Mouse (Mus musculus): ENCODE results near the gene Pla2g7. TPM values are rescaled to one million over a fixed set of nuclear protein-coding genes. Genes with fewer than 3 reads are reported as not detected.
A peak's percentile ranks its signal among the peaks of the same experiment; 100 is the strongest.

Pla2g7 gene
- total RNA-seq, 4 experiments from 2014 or later = 15.0 to 22.2 (median 17.6) TPM

DNA sequence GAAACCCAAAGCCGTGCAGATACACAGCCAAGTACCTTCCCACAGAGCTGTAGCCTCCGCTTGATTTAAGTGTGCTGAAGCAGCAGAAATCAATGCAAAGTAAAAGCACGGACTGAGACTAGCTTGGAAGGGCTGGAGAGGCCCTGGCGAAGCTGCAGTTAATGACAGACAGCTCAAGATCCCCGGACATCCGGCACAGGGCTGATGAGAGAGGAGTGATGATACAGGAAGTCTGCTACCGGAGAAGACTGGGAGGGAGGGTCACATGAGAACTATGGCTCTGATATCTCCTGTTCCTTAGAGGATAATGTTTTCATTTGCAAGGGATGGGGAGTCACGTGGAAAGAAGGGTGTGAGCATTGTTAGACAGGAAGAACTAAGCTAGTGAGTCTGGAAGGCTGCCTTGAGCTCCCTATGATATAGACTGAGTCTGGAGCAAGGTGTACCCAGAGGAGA, 13.1 kb downstream of the Pla2g7 start:
- DNase-seq = no peak

DNA sequence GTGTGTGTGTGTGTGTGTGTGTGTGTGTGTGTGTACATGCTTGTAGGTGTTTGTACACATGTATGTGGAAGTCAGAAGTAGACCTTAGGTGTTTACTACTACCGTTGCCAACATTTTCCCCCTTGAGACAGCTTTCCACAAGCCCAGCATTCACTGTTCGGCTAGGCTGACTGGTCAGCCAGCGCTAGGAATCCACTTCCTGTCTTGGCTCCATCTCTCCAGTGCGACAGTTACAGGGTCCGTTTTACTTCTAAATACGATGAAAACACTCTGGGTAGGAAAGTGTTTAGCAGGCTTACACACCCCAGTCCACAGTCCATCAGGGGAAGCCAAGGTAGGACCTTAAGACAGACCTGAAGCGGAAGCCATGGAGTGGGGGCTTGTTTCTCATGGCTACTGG, 16.9 kb downstream of the Pla2g7 start:
- no peak for DNase-seq

DNA sequence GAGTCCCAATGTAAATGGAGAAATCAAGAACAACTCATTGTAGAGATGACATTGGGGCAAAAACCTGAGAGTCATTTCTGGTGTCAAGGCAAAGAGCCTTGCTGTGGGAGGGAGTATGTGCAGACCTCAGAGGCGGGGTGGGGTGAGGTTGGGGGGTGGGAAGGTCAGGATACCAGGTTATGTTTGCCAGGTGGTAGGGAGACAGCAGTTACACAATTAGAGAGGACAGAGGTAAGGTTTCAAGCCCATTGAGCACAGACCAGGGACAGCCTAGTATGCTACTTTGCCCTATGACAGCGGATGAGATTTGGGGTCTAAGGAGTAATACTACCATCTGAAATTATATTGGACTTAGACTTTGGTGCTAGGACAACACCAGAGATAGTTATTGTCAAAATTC, 19.4 kb downstream of the Pla2g7 start:
- no peak for DNase-seq

DNA sequence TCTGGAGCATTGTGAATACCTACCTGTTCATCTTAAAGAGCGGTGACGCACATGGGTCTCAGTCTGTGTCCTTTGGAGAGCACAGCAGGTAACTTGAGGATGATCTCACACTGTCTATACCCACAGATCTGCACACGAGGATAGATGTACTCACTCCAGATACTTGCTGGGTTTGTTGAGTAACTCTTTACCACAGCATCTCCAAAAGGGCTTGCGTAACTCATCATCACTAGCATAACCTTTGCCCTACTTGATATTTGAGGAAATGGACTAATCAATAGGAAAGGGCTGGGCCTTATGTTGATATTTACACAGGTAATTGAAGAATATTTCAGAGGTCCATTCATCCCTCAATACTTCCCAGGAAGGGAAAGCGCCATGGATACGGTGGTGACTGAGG, 21.9 kb downstream of the Pla2g7 start:
- no peak for DNase-seq

DNA sequence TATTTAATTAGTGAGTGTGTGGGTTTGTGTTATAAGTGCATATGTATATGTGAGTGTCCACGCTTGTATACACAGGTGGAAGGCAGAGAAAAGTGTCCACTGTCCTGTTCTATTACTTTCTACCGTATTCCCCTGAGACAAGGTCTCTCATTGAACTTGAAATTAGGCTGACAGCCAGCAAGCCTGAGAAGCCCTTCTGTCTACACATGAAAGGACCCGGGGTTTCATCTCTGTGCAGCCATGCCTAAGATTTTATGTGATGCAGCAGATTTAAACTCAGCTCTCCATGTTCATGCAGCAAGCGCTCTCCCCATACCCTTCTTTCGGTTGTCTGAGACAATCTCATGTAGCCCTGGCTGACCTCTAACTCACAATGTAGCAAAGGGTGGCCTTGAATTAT, 22.6 kb downstream of the Pla2g7 start:
- DNase-seq = no peak

DNA sequence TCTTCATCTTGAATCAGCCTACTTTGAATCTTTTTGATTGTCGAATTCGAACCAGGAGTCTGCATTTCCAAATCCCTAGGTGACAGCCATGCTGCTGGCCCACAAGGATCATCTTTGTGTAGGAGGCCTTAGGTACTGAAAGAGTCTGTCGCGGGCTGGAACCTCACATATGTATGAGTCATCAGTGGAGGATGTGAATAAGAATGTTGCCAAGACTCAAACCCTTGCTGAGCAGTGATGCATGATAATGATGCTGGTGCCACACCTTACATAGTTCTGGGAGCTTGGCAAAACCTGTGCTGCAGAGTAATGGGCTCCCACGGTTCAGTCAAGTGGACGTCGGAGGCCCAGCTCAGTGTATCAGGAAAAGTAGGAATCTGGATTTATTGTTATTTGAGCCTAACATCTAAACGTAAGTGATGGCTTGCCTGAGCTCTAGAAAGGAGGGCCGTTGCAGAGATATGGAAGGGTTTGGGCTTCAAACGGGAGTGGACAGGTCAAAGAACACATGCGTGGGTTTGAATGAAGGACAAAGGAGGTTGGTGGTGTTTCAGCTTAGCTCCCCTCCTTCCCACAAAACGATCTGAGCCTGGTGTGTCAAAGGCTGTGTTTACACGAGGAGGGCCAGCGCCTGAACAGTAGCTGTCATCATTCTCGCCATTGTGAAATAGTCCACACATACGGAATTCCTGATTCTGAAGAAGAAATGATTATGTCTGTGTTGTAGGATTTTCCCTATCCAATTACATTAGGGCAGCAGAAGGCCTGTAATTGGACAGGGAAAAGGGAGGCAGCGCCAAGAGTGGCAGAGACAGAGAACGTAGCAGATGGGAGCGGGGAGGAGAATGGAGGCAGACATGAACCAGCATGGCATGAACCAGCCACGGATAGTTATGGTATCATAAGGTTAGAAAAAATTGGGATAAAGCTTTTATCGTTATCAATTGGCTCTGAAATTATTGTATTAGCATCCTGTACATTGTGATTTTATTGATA, 24.7 kb downstream of the Pla2g7 start:
- DNase-seq = no peak

DNA sequence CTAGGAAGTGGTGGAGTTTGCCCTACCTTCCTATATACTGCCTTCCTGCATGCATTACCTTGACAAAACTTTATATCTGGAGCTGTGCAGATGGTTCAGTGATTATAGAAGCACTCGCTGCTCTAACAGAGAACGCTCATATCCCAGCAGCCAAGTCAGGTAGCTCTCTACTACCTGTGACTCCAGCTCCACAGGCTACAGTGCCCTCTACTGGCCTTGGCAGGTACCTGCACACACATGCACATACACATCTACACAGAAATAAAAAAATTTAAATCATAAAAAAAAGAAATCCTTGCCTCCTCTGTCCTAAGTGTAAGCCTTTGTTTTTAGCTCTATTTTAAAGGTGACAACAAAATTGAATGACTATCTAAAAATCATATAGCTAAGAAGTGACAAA, 29.8 kb downstream of the Pla2g7 start:
- DNase-seq = no peak

DNA sequence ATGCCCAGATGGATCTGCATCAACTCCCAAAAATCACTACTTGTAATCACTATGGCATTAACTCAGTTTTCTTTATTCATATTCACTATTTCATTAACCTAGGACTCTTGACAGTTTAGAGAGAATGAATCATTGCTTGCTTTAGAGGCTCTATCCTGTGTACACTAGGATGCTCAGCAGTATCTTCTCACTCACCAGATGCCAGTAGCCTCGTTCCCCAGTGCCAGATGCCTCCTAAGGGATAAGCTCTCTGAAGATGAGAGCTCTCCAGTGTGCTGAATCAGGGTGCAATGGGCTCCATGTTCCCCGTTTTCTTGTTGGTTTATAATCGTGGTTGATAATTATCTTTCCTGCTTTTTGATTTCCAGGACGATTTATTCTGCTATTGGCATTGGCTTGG, 30.8 kb downstream of the Pla2g7 start:
- DNase-seq = no peak

DNA sequence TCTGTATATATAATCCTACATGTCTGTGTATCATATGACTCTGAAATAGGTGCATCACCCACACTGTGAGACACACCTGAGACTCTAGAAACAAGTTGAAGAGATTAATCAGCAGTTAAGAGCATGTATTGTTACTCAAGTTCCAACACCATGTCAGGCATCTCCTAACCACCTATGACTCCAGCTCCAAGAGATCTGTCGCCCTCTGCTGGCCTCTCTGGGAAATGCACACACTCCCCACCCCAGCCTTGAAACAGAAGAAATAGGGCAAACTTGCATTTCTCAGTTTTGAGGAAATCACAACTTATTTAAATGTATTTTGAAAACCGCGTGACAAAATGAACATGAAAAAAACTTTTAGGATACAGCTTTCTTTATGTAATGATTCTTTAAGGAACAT, 38.8 kb downstream of the Pla2g7 start:
- peak; percentile 37 for DNase-seq

DNA sequence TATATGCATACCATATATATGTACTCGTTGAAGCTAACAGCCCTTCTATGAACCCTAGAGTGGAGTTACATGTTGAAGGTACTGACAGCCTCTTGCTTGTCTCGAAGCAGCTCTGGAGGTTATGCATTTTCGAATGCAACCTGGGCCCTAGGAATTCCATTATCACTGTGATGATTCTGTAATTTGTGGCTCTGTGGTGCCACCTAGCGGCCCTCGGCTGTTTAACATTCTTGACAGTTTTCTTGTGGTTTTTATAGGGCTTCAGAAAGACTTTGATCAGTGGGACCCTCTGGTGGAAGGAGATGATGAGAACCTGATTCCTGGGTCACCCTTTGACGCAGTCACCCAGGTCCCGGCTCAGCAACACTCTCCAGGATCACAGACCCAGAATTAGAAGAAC, 43.7 kb downstream of the Pla2g7 start:
- peak; percentile 3 for DNase-seq

DNA sequence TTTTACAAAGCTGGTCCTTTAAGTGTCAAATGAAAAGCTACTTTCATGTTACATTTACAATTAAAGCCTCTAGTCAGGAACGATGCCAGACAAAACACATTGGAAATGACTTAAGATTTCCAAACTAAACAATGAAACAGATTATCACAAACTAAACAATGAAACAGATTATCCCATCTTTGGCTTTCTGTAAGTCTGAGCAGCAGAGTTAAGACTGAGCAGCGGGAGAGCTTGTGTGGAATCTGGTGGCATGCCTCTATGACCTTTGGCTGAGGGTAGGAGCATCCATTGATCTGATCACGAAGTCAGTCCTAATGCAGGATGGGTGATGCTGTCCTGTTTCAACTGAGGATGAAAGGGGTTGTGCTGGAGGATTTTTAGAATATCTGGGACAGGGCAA, 44.3 kb downstream of the Pla2g7 start:
- DNase-seq = no peak

DNA sequence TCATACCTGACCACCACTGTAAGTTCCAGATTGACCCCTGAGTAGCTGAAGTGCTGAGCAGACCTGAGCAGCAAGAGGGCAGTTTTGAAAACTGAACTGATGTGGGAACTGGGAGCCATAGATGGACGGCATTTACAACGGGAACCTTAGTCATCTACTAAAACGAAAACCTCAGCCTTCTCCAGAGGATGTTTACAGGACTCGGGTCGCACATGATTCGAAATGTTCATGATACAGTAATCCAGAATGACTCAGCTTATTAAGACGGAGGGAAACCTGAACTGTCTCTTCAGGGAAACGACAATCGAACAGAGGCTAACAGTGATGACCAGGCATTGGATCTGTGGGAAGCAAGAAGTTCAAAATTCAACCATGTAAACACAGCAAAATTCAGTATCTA, 51.3 kb downstream of the Pla2g7 start:
- DNase-seq = no peak

DNA sequence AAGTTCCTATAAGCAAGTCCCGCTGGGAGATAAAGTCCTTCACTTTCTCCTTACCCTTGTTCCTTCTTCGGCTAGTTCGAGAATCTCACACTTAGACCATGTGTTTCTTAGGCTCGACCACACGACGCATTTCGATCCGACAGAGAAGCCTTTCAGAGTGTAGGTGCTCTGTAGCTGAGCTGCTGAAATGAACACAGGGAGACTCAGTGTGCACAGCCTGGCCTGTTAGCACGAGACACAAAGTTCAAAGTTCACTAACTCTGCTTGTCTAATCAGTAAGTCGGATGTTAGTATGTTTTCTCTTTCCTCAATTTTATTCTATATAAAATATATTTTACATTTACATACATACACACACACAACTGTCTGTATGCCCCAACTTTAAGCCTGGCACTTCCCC, 54.2 kb downstream of the Pla2g7 start:
- no peak for DNase-seq

DNA sequence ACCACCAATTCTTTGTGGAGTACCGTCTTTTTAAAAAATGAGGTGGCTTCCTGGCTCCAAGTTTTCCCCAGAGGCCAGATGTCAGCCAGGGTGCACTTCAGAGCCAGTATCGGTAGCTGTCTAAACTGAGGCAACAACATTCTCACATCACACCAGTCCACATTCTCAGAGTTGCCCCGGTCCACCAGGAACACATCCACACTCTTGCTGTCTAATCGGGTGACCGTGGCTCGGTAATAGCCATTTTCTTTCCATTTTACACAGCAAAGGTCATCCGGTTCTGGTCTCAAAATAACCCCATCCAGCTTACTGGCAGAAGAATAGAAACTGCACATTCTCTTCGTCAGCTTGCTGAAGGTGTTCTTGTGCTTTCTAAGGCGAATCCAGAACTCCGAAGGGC, 60.3 kb downstream of the Pla2g7 start:
- DNase-seq = no peak

DNA sequence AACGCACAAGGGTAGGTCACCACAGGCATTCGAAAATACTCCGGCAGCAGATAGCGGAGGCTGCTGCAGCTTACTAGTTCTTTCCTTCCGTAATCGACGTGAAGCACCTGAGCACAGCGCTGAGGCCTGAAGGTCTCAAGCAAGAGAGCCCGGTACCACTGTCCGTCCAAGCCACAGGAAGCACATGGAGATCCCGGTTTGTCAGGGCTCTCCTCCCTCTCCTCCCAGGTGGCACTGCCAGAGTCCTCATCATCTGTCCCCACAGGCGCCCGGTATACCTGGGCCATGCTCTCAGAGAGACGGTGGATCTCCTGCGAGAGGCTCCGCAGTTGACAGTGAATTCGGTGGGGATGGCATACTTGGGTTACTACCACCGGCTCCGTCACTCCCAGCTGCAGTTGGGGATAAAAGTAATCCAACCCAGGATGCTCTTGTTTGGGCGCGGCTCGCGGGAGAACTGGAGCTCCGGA, 61.2 kb downstream of the Pla2g7 start:
- DNase-seq = no peak

DNA sequence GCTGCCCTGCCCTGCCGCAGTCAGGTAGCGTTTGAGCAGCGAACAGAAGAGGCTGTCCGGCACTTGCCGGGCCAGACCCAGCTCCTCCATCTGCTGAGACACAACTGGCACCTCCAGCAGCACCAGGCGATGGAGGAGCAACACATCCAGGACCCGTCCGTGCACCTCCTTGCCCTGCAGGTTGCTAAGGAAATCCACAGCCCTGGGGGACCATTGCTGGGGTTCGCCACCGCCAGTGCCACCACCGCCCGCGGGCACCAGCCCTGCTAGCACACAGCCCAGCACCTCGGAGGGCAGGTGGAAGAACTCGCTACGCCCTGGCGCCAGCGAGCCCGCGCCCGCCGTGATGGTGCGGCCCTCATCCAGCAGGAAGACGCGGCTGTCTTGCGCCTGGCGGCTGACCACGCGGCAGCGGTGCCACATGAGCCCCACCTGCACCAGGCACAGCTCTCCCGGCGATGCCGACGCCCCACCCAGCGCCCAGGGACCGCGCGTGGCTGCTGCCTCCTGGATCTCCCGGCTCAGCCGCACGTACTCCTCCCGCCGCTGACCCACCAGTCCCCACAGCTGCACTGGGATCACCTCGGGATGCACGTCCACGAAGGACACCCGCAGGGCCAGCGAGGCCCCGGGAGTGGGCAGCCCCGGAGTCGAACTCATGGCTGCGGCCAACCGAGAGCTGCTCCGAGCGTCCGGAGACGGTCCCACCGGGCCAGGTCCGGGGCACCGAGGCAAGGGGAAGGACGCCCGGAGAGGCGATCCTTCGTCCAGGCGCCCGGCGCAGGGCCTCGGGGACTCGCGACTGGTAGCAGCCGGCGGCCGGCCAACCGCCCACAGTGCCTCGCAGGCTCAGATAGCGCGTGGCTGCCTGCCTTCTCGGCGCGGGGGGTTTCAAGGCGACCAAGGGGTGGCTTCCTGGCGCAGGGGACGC, 61.9 kb downstream of the Pla2g7 start, which contains the start of gene Tdrd6:
Gene Tdrd6, minus strand, starts transcription at position 804 of the 931 bp plus-strand sequence.
- DNase-seq = no peak

DNA sequence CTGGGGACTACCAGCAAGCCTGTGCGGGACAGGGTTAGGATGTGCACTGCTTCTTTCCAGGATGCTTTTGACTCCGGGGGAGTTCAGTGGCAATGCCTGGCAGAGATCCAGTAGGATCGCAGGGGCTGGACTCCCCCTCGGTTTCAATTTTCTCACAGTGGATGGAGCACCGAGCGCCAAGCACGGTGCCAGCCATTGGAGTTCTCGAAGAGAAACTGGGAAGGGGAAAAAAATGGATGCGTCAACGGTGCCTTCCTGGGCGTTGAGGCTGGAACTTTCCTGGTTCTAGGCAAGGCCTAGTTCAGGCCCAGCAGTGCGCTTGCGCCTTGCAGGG, 62.5 kb downstream of the Pla2g7 start:
- DNase-seq = no peak

DNA sequence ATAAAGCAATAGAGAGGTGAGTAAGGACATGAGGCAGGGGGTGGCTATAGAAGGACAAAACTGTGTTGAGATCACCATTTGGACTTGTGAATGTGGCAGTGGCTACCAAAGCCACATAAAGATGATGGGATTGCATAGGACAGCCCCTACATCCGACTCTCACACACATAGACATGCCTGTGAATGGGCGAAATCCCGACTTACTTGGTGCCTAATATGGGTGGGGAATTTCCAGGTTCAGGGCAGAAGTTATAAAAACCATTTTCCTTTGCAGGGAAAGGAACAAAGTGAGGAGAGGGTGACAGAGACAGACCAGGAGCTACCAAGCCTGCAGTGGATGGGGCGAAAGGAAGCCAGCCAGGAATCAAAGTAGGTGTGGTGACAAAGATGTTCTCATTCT, 69.2 kb downstream of the Pla2g7 start:
- DNase-seq = no peak

DNA sequence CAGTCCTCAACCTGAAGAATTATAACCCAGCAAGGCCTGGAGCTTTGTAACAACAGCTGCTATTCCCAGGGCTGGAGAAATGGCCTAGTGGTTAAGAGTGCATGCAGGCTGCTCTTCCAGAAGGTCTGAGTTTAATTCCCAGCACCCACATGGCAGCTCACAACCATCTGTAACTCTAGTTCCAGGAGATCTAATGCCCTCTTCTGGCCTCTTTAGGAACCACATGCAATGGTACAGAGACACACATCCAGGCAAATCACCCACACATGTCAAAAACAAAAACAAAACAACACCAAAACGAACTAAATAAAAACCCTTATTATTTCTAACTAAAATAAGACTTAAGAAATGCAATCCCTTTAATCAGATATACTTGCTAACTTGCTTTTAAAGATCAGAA, 72.9 kb downstream of the Pla2g7 start:
- no peak for DNase-seq

DNA sequence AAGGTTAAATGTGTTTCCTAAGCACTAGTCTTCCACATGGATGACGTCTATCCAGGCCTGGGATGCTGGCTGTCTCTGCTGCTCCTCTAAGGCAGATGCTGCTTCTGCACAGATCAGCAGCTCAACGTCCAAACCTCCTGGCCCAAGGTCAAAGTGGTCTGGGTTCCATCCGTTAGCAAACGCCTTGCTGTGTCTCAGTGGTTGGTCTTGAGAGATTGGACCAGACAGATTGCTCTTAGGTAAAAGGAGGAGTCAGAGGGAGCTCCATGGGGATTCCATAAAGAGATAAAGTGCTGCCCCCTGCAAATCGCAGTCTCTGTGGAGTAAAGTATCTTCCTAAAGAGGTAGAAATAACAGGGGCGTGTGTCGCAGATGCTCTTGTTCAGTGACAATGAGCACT, 75.3 kb downstream of the Pla2g7 start:
- DNase-seq = no peak

DNA sequence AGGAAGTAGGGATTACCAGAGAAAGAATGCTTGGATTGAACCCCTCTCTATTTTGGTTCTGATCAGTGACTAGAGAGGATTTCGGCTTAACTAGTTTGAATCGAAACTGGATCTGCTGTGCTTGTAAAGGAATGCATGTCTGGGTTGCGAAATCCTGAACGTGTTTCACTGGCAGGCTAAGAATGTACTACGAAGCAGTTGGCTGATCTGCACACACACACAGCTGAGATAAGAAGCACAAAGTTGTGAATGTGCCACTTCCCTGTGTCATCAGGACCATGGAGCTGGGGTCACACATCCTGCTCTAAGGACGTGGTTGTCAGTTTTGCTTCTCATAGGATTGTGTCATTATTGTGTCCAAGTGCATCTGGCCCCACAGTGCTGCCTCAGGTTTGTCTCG, 76.5 kb downstream of the Pla2g7 start:
- DNase-seq = no peak

DNA sequence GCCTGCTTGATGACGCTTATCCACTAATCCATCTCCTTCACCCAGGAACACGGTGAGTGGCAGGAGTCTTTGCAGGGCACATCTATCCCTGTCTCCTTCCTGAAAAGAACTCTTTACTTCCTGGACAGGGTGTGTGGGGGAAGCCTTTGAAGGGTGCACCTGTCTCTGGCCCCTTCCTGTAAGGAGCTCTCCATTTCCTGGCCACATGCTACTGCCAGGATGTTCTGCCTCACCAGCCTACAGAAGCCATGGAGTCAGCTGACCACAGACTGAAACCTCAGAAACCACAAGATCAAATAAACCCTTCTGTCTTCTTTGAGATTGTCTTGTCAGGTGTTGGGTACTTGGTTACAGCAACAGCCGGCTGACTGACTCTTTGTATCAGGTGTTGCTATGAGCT, 77.2 kb downstream of the Pla2g7 start:
- no peak for DNase-seq

DNA sequence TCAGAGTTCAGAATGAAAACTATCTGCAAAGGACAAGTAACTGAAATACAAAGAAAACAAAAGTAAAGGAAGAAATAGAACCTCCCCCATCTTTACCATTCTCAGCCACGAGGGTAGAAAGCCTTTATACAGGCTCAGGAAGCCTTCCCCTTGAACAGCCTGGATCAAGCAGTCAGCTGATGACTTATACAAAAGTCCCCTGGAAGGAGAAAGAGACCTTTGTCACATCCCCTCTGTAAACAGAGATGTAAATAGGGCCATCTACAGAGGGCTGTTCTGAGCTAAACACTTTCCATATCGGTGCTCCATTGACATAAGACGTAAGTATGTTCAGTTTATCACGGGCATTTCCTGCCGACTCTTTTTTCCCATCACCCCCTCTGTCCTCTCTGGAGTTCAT, 79.0 kb downstream of the Pla2g7 start:
- no peak for DNase-seq

All from adrenal gland, adult 8-10 months (tissue).